Mouse (Mus musculus): ENCODE results near the gene Psma3. TPM values are rescaled to one million over a fixed set of nuclear protein-coding genes. Genes with fewer than 3 reads are reported as not detected.
"Not testable (repeated sequence)": the region's sequence is repeated elsewhere in the genome, so short reads cannot be mapped to it uniquely, and the experiment has no call there.

The Psma3 gene
- polyA plus RNA-seq, 1 experiment from 2014 or later: 652 TPM

DNA sequence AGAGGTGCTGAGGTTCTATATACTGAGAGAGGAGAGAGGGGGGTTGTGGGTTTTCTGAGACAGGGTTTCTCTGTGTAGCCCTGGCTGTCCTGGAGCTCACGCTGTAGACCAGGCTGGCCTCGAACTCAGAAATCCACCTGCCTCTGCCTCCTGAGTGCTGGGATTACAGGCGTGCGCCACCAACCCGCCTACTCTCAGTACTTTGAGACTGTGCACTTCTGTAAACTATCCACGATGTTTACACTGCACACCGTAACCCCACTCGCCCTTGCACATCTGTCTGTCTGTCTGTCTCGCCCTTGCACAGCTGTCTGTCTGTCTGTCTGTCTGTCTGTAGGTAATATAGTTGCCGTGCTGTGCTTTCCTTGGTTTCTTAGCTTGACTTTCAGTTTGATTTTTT lies 50.0 kb downstream of the Psma3 start:
- DNase-seq (ENCODE audit: low spot score) (no peak), ATAC-seq (ENCODE audit: insufficient number of reproducible peaks, low FRiP score, low TSS enrichment, low read depth) (no peak)
- 95% methylated on average over 10 of the region's 10 CpGs for WGBS
- no peak overlapping the region for H3K4me3 ChIP-seq (ENCODE audit: low read depth, low read length)
- no peak overlapping the region for H3K27ac ChIP-seq (replicated peaks; ENCODE audit: low read depth, low read length)
- peaks cover 12% of the 10 kb centered on the region for H3K36me3 ChIP-seq (ENCODE audit: control insufficient read depth, insufficient read depth, low read length)
- no peak overlapping the region for H3K9ac ChIP-seq (ENCODE audit: low read length)
- no peaks in the 10 kb centered on the region for H3K4me1 ChIP-seq (ENCODE audit: control insufficient read depth, insufficient read depth, low read length)
- H3K4me2 ChIP-seq (ENCODE audit: low read depth, severe bottlenecking): no peak overlapping the region
- H3K27me3 ChIP-seq (ENCODE audit: control insufficient read depth, insufficient read depth, low read length): no peaks in the 10 kb centered on the region
- H3K9me3 ChIP-seq (ENCODE audit: control insufficient read depth, low read length): no peaks in the 10 kb centered on the region

DNA sequence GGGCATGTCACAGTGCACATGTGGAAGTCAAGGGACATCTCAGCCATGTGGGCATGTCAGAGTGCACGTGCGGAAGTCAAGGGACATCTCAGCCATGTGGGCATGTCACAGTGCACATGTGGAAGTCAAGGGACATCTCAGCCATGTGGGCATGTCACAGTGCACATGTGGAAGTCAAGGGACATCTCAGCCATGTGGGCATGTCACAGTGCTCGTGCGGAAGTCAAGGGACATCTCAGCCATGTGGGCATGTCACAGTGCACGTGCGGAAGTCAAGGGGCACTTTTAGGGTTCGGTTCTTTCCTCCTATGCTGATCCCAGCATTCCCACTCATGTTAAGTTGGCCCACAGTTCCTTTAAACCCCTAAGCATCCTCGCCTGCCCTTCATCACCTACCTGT lies 53.8 kb downstream of the Psma3 start:
- WGBS: 91% methylated on average over 8 of the region's 8 CpGs
- H3K36me3 ChIP-seq (ENCODE audit: control insufficient read depth, insufficient read depth, low read length): peaks cover 11% of the 10 kb centered on the region
- not testable (repeated sequence) for H3K9me3 ChIP-seq (ENCODE audit: control insufficient read depth, low read length); DNase-seq (ENCODE audit: low spot score); H3K9ac ChIP-seq (ENCODE audit: low read length); H3K27me3 ChIP-seq (ENCODE audit: control insufficient read depth, insufficient read depth, low read length); H3K4me2 ChIP-seq (ENCODE audit: low read depth, severe bottlenecking); H3K4me1 ChIP-seq (ENCODE audit: control insufficient read depth, insufficient read depth, low read length); H3K4me3 ChIP-seq (ENCODE audit: low read depth, low read length); ATAC-seq (ENCODE audit: insufficient number of reproducible peaks, low FRiP score, low TSS enrichment, low read depth); H3K27ac ChIP-seq (replicated peaks; ENCODE audit: low read depth, low read length)

DNA sequence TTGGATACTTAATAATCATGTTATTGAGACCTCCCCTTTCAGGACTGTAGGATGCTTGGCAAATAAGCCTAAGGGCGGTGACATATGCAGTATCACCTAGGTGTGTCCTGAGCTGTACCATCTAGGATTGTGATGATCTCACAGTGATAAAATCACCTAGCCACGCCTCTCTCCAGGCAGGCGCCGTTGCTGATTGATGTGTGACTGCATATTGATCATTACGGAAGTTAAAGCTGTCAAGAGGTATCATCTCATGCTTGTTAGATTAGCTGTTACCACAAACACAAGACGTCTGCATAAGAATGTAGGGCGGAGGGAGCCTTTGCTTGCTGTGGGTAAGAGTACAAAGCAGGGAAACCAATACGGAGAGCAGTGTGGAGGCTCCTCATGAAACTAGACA lies 55.8 kb downstream of the Psma3 start:
- WGBS: 89% methylated on average over 8 of the region's 8 CpGs

DNA sequence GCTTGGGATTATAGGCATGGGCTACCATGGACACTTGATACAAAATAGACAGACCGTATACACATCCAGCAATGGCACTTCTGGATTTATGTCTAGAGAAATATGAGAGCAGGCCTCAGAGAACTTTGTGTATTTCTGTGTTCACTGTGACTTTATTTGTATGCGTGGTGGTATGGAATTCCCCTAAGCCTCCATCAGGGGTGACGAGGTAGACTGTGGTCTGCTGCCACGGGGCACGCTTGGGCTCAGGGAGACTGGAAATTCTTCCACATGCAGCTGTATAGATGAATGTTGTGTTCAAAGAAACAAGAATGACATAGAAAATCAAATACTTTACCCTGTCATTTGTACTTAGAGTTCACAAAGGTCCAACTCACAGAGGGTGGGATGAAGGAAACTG lies 56.3 kb downstream of the Psma3 start:
- ATAC-seq (ENCODE audit: insufficient number of reproducible peaks, low FRiP score, low TSS enrichment, low read depth) (no peak), DNase-seq (ENCODE audit: low spot score) (no peak)
- Histone ChIP-seq H3K36me3 (ENCODE audit: control insufficient read depth, insufficient read depth, low read length) (peaks cover 11% of the 10 kb centered on the region), H3K9ac (ENCODE audit: low read length) (no peak overlapping the region), H3K4me2 (ENCODE audit: low read depth, severe bottlenecking) (no peak overlapping the region), H3K9me3 (ENCODE audit: control insufficient read depth, low read length) (no peaks in the 10 kb centered on the region), H3K4me1 (ENCODE audit: control insufficient read depth, insufficient read depth, low read length) (no peaks in the 10 kb centered on the region), H3K27ac (replicated peaks; ENCODE audit: low read depth, low read length) (no peak overlapping the region), H3K4me3 (ENCODE audit: low read depth, low read length) (no peak overlapping the region), H3K27me3 (ENCODE audit: control insufficient read depth, insufficient read depth, low read length) (no peaks in the 10 kb centered on the region)
- WGBS: 93% methylated on average over 5 of the region's 5 CpGs

More for the DNA sequence above, 55.8 kb downstream of the Psma3 start:
- H3K9ac ChIP-seq (ENCODE audit: low read length): no peak overlapping the region
- no peak overlapping the region for H3K4me3 ChIP-seq (ENCODE audit: low read depth, low read length)
- H3K9me3 ChIP-seq (ENCODE audit: control insufficient read depth, low read length): no peaks in the 10 kb centered on the region
- H3K4me2 ChIP-seq (ENCODE audit: low read depth, severe bottlenecking): no peak overlapping the region
- H3K27ac ChIP-seq (replicated peaks; ENCODE audit: low read depth, low read length): no peak overlapping the region
- peaks cover 11% of the 10 kb centered on the region for H3K36me3 ChIP-seq (ENCODE audit: control insufficient read depth, insufficient read depth, low read length)
- H3K27me3 ChIP-seq (ENCODE audit: control insufficient read depth, insufficient read depth, low read length): no peaks in the 10 kb centered on the region
- H3K4me1 ChIP-seq (ENCODE audit: control insufficient read depth, insufficient read depth, low read length): no peaks in the 10 kb centered on the region
- DNase-seq (ENCODE audit: low spot score): no peak
- no peak for ATAC-seq (ENCODE audit: insufficient number of reproducible peaks, low FRiP score, low TSS enrichment, low read depth)

DNA sequence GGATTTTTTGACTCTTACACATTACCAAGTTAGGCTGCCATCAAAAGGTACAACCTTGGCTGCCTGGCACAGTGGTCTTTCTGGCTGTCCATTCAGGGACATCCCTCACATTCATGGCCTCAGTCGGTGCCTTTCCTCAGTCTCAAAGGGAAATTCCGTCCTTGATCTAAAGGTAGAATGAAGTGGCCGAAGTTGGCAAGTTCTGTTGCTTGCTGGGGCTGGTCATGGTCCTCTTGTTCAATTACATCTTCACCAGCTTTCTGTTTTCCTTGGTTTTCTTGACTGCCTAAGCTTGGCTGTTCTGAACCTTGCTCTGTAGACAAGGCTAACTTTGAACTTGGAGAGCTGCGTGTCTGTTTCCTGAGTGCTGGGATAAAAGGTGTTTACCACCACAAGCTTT lies 61.4 kb downstream of the Psma3 start:
- H3K4me1 ChIP-seq (ENCODE audit: control insufficient read depth, insufficient read depth, low read length): no peaks in the 10 kb centered on the region
- peaks cover 4% of the 10 kb centered on the region; the same call in 1 of the 2 replicates for H3K36me3 ChIP-seq (ENCODE audit: control insufficient read depth, insufficient read depth, low read length)
- ATAC-seq (ENCODE audit: insufficient number of reproducible peaks, low FRiP score, low TSS enrichment, low read depth) (no peak), DNase-seq (ENCODE audit: low spot score) (no peak)
- no peak overlapping the region for H3K9ac ChIP-seq (ENCODE audit: low read length)
- no peaks in the 10 kb centered on the region for H3K9me3 ChIP-seq (ENCODE audit: control insufficient read depth, low read length)
- 91% methylated on average over 4 of the region's 4 CpGs for WGBS
- no peak overlapping the region for H3K4me3 ChIP-seq (ENCODE audit: low read depth, low read length)
- no peak overlapping the region for H3K27ac ChIP-seq (replicated peaks; ENCODE audit: low read depth, low read length)
- H3K4me2 ChIP-seq (ENCODE audit: low read depth, severe bottlenecking): no peak overlapping the region
- no peaks in the 10 kb centered on the region for H3K27me3 ChIP-seq (ENCODE audit: control insufficient read depth, insufficient read depth, low read length)

GRCm38 (mm10) chr12:71036729-71037404 lies 62.4 kb downstream of the Psma3 start:
- no peaks in the 10 kb centered on the region for H3K4me1 ChIP-seq (ENCODE audit: control insufficient read depth, insufficient read depth, low read length)
- no peak for DNase-seq (ENCODE audit: low spot score)
- ATAC-seq (ENCODE audit: insufficient number of reproducible peaks, low FRiP score, low TSS enrichment, low read depth): no peak
- no peak overlapping the region for H3K27ac ChIP-seq (replicated peaks; ENCODE audit: low read depth, low read length)
- H3K9ac ChIP-seq (ENCODE audit: low read length): no peak overlapping the region
- peaks cover 4% of the 10 kb centered on the region; the same call in 1 of the 2 replicates for H3K36me3 ChIP-seq (ENCODE audit: control insufficient read depth, insufficient read depth, low read length)
- no peaks in the 10 kb centered on the region for H3K27me3 ChIP-seq (ENCODE audit: control insufficient read depth, insufficient read depth, low read length)
- no peak overlapping the region for H3K4me3 ChIP-seq (ENCODE audit: low read depth, low read length)
- H3K4me2 ChIP-seq (ENCODE audit: low read depth, severe bottlenecking): no peak overlapping the region
- 94% methylated on average over 12 of the region's 12 CpGs for WGBS
- H3K9me3 ChIP-seq (ENCODE audit: control insufficient read depth, low read length): no peaks in the 10 kb centered on the region

DNA sequence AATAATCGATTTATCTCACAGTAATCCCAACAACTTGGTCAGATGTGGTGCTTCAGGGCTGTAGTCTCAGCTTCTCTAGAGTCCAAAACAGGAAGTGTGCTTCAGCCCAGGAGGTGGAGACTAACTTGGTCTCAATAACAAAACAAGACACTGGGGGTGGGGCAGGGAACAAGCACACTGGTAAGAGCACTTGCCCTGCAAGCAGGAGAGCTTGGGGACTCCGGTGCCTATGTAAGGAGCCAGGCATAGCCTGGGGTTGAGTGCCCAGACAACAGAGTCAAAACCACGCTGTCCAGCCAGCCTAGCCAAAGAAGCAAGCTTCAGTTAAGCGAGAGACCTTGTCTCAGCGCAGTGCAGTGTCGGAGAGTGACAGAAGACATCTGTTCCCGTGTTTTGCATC lies 66.0 kb downstream of the Psma3 start:
- Histone ChIP-seq H3K36me3 (ENCODE audit: control insufficient read depth, insufficient read depth, low read length) (peaks cover 2% of the 10 kb centered on the region; the same call in 1 of the 2 replicates), H3K4me2 (ENCODE audit: low read depth, severe bottlenecking) (no peak overlapping the region), H3K27ac (replicated peaks; ENCODE audit: low read depth, low read length) (no peak overlapping the region), H3K27me3 (ENCODE audit: control insufficient read depth, insufficient read depth, low read length) (no peaks in the 10 kb centered on the region), H3K9ac (ENCODE audit: low read length) (no peak overlapping the region), H3K4me1 (ENCODE audit: control insufficient read depth, insufficient read depth, low read length) (no peaks in the 10 kb centered on the region), H3K4me3 (ENCODE audit: low read depth, low read length) (no peak overlapping the region), H3K9me3 (ENCODE audit: control insufficient read depth, low read length) (no peaks in the 10 kb centered on the region)
- WGBS: 95% methylated on average over 7 of the region's 7 CpGs
- no peak for ATAC-seq (ENCODE audit: insufficient number of reproducible peaks, low FRiP score, low TSS enrichment, low read depth)
- DNase-seq (ENCODE audit: low spot score): no peak

- Histone ChIP-seq H3K27ac (replicated peaks; ENCODE audit: low read depth, low read length) (no peak overlapping the region), H3K4me2 (ENCODE audit: low read depth, severe bottlenecking) (no peak overlapping the region), H3K27me3 (ENCODE audit: control insufficient read depth, insufficient read depth, low read length) (no peaks in the 10 kb centered on the region), H3K4me1 (ENCODE audit: control insufficient read depth, insufficient read depth, low read length) (no peaks in the 10 kb centered on the region), H3K4me3 (ENCODE audit: low read depth, low read length) (no peak overlapping the region), H3K9me3 (ENCODE audit: control insufficient read depth, low read length) (no peaks in the 10 kb centered on the region), H3K36me3 (ENCODE audit: control insufficient read depth, insufficient read depth, low read length) (peaks cover 8% of the 10 kb centered on the region; the same call in 1 of the 2 replicates), H3K9ac (ENCODE audit: low read length) (no peak overlapping the region)
- no peak for ATAC-seq (ENCODE audit: insufficient number of reproducible peaks, low FRiP score, low TSS enrichment, low read depth)
- WGBS: 100% methylated on average over 1 of the region's 1 CpGs
- no peak for DNase-seq (ENCODE audit: low spot score)
Measured at GRCm38 (mm10) chr12:71042451-71042850, 68.0 kb downstream of the Psma3 start.

GRCm38 (mm10) chr12:71043571-71043970 lies 69.2 kb downstream of the Psma3 start:
- H3K4me1 ChIP-seq (ENCODE audit: control insufficient read depth, insufficient read depth, low read length): no peaks in the 10 kb centered on the region
- H3K4me3 ChIP-seq (ENCODE audit: low read depth, low read length): no peak overlapping the region
- no peak overlapping the region for H3K9ac ChIP-seq (ENCODE audit: low read length)
- DNase-seq (ENCODE audit: low spot score): no peak
- H3K27ac ChIP-seq (replicated peaks; ENCODE audit: low read depth, low read length): no peak overlapping the region
- peaks cover 8% of the 10 kb centered on the region; the same call in 1 of the 2 replicates for H3K36me3 ChIP-seq (ENCODE audit: control insufficient read depth, insufficient read depth, low read length)
- no peak overlapping the region for H3K4me2 ChIP-seq (ENCODE audit: low read depth, severe bottlenecking)
- 95% methylated on average over 3 of the region's 3 CpGs for WGBS
- H3K9me3 ChIP-seq (ENCODE audit: control insufficient read depth, low read length): no peaks in the 10 kb centered on the region
- ATAC-seq (ENCODE audit: insufficient number of reproducible peaks, low FRiP score, low TSS enrichment, low read depth): no peak
- no peaks in the 10 kb centered on the region for H3K27me3 ChIP-seq (ENCODE audit: control insufficient read depth, insufficient read depth, low read length)

All from limb, embryonic 11.5 days (tissue).